Mouse (Mus musculus): ENCODE data around the gene Myo1h.

The Myo1h gene

DNA sequence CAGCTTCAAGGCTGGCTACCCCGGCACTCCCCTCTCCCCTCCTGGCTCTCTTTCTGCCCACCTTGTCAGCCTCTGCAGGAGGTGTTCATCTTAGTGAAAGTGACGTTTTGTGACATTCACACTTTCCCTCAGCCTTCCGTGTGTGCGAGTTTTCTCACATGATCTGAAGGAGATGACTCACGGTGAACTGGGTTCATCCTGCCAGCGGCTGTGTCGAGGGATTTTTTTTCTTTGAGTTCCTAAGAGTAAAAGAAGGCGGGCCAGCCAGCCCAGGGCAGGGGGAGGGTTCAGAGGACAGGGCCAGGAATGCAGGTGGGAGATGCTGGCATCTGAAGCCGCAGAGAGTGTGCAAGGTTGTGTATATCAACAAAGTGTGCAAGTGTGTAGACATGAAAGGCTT is 104.2 kb downstream of the Myo1h start:
- DNase-seq: peak in 1 of 2 experiments; percentile 21

DNA sequence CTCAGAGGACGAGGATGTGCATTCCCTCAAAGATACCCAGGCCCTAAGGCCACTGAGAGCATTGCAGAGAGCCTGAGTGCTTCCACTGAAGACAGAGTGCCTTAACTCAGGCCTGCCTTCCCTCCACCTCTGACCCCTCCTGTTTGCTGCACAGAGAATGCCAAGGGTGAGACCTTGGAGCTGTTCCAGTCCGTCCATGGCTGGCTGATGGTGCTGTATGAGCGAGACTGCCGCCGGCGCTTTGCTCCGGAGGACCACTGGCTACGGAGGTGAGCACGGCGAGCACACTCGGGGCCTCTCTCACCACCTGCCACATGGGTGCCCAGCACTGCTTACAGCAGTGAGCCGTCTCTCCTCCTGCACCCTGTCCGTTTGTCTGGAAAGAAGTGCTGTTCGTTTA is 117.6 kb downstream of the Myo1h start:
- no peak for DNase-seq

DNA sequence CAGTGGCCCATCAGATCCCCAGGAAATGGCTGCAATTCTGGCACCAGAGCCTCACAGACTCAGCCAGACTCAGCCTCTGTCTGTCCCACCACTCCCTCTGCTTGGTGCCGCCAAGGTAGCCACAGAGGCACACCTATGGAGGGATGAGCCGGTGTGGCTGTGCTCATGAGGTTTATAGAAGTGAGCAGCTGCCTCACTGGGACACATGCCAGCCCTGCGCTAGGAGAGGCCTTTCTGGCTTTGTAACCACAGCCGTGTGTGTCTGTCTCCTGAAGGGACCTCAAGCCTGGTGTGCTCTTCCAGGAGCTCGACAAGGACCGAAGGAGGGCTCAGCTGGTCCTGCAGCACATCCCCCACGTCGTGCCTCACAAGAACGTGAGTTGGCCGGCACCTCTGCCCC is 118.3 kb downstream of the Myo1h start:
- no peak for DNase-seq

DNA sequence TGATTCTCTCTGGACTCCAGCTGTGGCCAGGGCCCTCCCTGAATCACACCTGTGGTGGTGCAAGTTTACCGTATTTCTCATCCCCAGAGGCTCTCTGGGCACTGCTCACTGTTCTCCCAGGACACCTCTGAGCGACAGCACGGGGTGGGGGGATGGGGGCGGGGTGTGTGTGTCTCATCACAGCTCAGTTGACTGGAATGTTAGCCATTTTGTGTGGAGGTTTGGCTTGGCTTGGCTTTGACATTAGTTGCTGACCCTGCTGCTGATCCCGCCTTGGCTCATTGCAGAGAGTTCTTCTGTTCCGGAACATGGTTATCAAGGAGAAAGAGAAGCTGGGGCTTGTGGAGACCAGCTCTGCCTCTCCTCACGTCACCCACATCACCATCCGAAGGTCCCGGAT is 118.8 kb downstream of the Myo1h start:
- no peak for DNase-seq

DNA sequence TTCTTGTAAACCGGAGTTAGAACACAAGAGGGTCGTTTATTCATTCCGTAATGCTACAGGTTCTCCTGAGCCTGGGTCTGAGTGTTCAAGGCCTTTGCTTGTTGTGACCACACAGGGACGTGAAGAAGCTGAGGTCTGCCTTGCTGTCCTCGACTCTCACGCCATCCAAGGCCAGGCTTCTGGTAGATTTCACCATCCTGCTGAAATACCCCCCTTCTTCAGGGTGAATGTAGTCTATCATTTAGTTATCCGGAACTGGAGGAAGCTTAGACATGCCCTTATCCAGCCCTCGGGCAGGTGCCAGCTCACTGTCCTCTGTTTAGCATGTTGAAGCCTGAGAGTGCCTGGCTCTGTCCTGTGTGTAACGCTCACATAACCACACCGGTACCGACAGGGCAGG is 119.9 kb downstream of the Myo1h start:
- no peak for DNase-seq

DNA sequence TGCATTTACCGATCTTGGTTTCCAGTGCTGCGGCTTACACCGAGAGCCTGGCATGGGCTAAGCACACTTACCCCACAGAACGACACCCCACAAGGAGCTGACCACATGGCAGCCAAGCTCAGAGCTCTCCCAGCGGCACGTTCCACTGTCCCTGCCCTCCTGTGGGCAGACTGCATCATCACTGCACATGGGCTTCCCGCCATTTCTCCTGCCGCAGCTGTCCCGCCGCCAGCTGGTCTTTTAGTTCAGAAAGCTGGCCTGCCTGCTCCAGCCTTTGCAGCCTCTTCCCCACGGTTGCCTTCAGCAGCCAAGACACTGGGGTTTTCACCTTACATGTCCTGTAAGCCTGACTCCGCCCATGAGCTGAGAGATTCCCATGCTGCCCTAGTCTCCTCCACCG is 121.5 kb downstream of the Myo1h start:
- DNase-seq: no peak

DNA sequence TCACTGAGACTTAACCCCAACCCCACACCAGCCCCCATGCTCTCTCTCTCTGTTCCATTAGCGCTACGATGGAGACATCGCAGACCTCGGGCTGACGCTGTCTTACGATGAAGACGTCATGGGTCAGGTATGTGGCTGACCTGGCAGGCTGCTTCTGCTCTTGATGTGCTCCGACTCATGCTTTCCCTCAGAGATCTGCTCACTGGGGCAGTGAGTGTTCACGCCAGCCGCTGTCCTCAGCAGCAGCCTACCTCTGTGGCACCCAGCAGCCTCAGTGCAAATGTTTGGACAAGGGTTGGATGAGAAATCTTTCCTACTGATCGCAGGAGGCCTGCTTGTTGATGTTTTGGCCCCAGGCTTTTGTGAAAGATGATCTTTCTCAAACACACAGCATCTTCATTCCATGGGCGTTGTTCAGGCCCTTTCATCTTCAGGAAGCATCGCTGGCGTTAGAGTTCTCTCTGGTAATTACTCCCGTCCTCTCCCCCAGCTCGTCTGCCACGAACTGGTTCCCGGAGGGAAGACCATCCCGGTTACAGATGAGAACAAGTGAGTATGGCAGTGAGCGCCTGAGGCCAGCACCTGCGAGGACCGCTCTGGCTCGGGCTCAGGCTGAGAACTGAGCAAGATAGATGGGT is 123.5 kb downstream of the Myo1h start:
- DNase-seq: no peak

DNA sequence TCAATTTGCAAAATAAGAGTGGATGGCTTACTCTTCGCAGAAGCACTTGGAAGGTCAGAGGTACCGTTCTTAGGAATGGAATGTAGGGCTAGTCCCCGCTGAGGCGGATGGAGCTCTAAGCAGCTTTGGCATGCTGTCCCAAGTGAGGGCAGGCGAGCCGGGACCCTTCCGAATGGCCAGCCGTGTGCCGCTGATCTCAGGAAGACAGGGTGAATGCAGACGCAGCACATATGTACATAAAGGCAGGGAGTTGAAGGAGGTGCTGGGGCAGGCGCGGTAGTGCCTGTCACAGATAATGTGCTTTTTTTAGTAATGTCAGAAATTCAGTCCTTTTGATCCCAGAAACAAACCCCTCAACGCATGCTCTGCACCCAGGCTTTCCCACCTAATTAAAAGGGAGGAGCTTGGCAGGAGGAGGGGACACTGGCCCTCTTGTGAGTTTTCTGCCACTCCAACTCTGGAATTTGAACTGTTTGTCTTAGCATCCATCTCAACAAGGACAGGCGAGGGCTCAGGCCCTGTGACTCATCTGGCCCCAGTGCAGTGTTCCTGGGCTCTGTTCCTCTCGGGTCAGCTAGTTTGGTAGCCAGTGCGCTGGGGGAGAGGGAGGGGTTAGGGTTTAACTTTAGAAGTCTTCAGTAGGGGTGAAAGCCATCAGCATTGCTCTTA is 124.2 kb downstream of the Myo1h start:
- DNase-seq: peak; percentile 24 to 44

All from kidney, postnatal 4 days (tissue).